Mouse (Mus musculus): ENCODE results near the gene Snrnp35.
A peak's percentile ranks its signal among the peaks of the same experiment; 100 is the strongest.
"Not testable (repeated sequence)": the region's sequence is repeated elsewhere in the genome, so short reads cannot be mapped to it uniquely, and the experiment has no call there.

The Snrnp35 gene

DNA sequence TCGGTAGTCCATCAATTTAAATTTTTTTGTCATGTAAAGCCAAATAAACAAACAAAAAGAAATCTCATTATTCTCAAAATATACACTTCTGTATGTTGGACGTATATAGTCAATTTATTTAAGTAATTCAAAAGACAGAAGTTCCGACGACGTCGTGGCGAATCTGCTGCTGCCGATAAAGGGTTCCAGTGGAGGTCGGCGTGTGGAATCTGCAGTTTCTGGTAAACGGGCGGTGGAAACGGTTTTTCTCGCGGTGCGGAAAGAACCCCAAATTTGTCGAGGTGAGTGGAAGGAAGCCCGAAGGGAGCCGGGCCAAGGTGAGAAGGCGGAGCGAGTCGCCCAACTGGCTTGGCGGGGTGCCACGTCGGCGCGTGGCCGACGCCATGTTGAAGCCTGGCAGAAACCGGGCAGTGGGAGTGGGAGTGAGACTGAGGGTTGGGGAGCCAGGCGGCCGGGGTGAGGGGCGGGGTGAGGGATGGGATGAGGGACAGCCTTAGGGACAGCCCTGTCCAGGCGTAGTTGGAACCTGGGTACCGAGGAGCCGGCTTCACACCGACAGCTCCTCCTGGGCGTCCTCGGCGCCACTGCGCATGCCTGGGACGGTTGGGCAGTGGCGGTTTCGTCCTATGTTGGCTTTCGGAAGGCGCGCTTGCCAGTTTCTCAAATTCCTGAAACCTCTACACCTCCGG lies at the start of gene Snrnp35:
TSS of gene Snrnp35 (plus strand) at position 169 of the 689 bp plus-strand sequence.
- DNase-seq: peak; percentile 86

- DNase-seq: no peak
Observed at GRCm38 (mm10) chr5:124438229-124438628, 44.7 kb upstream of the Snrnp35 start.

- no peak for DNase-seq
Observed at GRCm38 (mm10) chr5:124438746-124439145, 44.2 kb upstream of the Snrnp35 start.

DNA sequence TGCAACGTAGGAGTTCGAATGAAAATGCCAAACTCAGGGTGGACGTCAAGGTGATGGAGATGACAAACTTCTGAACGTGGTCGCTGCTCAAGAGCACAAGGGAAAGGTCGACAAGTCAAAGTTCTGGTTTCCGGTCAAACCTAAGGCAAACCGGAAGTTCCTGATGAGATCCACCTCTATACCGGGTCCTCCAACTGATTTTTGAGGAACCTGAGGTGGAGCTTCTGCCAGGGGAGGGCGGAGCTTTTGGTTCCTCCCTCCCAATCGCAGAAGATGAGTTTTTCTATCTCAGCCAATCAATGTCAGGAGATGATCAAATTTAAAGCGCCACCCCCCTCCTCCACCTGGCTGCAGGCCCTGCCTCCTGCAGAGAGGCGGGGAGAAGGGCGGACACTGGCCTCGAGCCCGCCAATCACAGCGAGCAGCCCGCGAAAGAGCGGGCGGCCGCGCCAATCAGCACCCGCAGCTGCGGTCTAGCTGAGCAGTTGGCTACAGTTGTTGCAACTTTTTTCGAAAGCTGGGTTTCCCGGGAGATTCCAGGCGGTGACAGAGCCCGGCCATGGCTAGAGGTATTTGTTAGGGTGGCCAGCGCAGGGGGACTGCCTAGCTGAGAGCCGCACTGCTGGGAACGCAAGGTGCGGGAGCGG lies 43.4 kb upstream of the Snrnp35 start, which contains the start of gene Kmt5a:
TSS of gene Kmt5a (plus strand) at position 484 of the 647 bp plus-strand sequence.
- DNase-seq: peak; percentile 90

GRCm38 (mm10) chr5:124440094-124440701 lies 42.7 kb upstream of the Snrnp35 start:
- DNase-seq: peak; percentile 61

GRCm38 (mm10) chr5:124442628-124443027 lies 40.3 kb upstream of the Snrnp35 start:
- DNase-seq: no peak

DNA sequence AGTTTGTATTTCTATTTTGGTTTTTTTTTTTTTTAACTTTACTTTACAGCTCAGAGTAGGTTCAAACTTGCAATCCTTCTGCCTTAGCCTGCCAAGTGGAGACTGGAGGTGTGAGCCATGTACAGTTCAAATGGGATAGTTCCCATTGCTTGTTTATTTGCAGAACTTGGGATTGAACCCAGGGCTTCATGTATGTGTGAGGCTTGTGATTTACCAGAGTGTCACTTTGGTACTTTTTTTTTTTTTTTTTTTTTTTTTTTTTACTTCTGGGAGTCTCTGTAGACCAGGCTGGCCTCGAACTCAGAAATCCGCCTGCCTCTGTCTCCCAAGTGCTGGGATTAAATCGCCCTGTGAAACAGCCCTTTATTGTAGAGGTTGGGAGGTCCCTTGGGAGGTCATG lies 38.7 kb upstream of the Snrnp35 start:
- DNase-seq: no peak

DNA sequence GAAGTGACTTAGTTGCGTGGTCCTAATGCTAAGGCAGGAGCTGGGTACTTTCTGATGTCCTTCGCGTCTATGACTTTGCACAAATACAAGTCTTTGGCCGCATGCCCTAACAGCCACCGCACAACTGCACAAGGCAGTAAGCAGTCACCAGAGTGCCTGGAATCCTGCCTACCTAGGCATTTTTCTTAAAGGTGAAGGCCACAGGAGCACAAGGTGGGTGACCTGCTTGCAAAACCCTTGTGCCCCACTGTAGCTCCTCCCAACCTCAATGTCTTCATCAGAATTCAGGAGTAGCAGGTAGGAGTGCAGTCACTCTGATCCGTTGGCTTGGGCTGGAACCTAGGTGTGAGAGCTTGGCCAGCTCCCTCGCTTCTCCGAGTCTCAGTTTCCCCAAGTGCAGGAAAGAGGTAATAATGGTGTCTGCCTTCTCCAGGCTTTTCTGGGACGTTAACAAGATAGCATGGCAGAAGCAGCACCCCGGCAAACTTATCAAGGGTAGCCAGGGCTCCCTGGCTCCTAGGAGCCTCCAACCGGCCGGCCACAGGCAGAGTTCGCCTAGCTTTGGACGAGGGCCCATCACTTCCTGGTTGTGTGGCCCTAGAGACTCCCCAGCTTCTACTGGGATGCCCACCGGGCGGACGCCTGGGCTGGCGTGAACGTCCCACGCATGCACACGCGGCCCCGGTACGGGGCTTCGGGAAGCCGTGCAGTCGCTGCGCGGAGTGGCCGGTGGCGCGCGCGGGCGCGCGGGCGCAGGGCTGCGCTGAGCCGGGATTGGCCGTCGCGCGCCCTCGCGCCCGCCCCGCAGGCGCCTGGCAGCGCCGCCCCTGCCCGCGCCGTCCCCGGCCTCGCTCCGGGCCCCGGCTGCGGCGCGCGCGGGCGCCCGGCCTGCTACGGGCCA lies 38.0 kb upstream of the Snrnp35 start:
- peak; percentile 77 for DNase-seq

GRCm38 (mm10) chr5:124445621-124446293 lies 37.2 kb upstream of the Snrnp35 start:
- peak; percentile 57 for DNase-seq

DNA sequence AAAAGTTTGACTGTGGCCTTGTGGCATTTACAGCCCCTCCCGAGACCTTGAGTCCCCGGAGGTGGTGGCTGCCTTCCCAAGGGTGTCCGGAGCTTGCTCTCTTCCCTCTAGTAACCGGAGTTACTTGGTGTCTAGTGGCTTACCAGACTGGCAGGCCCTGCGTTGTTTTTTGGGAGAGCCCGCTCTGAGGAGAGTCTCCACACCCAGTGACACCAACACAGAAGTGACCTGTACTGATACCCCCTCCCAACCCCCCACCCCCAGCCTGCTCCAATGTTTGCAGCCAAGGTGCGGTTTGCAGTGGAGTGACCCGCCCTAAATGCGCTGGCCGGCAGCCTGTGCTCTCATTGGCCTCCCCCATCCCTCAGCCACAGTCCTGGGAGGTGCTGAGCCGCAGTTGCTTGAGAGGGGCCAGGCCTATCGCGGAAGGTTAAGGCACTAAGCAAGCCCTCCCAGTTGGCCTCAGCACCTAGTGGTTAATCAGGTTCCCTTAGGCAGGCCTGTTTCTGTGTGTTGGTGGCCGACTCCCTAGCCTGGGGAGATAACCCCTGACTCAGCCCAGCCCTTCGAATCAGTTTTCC lies 36.5 kb upstream of the Snrnp35 start:
- DNase-seq: no peak

GRCm38 (mm10) chr5:124449494-124449893 lies 33.4 kb upstream of the Snrnp35 start:
- no peak for DNase-seq

DNA sequence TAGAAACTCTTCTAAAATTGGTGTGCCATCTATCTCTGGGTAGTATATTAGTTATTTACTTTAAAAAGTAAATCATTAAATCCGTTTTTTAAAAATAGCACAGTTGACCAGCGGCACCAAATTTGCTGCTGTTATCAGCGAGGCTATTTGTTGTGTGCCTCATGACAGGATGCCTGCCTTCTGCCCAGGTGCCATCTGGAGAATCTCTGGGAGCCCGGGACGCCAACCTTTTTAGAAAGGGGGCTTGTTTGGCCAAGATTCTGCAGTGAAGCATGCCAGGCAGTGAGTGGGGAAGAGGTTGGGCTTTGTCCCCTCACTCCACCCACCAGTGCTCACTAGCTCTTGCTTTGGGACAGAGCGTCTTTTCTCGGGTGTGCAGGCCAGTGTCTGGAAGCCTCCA lies 32.9 kb upstream of the Snrnp35 start:
- DNase-seq: no peak

- no peak for DNase-seq
Observed at GRCm38 (mm10) chr5:124450641-124451340, 32.1 kb upstream of the Snrnp35 start.

GRCm38 (mm10) chr5:124452494-124453228 lies 30.3 kb upstream of the Snrnp35 start:
- DNase-seq: no peak

DNA sequence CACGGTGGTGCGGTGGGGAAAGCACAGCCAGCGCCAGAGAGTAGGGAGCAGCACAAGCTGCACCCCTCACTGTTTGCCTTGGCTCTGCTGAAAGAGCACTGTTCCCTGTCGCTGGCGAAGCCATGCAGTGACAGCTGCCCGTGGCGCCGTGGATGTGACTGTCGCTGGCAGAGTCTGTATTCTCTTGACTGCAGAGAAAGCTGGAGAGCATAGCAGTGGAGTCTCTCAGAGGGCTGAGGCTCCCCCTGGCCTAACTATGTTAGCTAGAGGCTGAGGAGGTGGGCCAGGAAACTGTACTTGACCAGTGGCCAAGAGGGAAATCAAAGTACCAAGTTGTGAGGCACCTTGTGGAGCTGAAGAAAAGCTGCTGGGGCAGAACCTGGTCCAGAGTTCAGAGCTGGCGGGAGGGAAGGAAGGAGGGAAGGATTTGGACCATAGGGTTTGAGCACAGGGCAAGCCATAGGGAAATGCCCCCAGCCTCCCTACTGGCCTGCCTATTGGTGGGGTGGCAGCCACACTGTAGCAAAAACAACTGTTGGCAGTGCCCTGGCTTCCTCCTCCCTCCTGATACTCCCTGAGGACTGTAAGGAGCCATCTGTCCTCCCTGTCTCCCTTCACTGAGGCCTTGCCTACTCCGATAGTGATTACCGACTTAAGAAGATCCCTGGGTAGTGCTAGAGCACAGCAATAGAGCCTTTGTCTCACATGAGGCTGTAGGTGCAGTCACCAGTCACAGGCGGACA lies 29.4 kb upstream of the Snrnp35 start:
- peak; percentile 47 for DNase-seq

- DNase-seq: no peak
Observed at GRCm38 (mm10) chr5:124454082-124454419, 28.9 kb upstream of the Snrnp35 start.

GRCm38 (mm10) chr5:124456762-124457161 lies 26.2 kb upstream of the Snrnp35 start:
- DNase-seq: no peak

DNA sequence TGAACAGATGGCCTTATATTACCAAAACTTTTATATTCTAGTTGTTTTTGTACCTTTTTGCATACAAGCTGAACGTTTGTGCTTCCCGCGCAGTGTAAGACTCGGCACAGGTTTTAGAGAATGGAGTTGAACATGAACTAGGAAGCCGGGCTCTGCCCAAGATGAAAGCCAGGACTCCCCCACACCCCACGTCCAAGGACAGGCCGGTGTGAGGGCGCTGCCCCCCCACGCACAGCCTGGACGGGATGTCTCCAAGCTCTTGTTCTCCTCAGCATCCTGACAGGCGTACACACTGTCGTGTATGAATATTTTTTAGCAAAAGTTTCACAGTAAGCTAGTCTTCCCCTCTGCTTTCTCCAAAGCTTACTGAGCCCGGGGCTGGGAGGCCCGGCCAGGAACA lies 22.0 kb upstream of the Snrnp35 start:
- DNase-seq: not testable (repeated sequence)

GRCm38 (mm10) chr5:124462297-124463025 lies 20.5 kb upstream of the Snrnp35 start:
- DNase-seq: no peak

Measured in right cerebral cortex, postnatal 14 days (tissue).